Comparison of ENCODE assay signal across 24 mouse cellular contexts in the genomic region with DNA sequence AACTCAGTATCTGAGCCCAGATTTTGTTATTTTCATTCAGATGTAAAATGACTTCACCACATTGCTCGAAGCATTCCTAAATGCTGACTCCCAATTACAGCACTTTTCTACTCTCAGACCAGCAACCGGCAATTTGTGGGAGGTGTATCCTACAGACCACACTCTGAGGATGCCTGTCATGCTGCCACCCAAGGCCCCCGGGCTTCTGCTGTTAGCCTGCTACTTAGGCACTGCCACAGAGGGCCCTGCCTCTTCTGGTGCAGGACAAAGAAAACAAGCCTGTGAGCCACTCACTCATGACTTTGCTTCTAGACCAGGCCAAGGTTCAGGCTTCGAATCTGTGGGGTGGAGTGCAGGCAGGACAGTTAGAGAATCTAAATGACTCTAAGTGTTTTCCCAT. TPM values are rescaled to one million over a fixed set of nuclear protein-coding genes. Genes with fewer than 3 reads are reported as not detected.
A peak's percentile ranks its signal among the peaks of the same experiment; 100 is the strongest.
DNase-seq lines count a peak whose midpoint lies in the region; ATAC-seq and TF ChIP-seq lines count a peak whose summit lies in the region.
"Had no signal": no experiment of that assay in that cellular context is flagged by ENCODE, and none has a peak within 500 bp of the region (broad histone marks: within the 10 kb centered on the region; RNA-seq: fewer than 3 reads in every experiment).

No protein-coding gene starts in this region.

- H3K9ac ChIP-seq in kidney, embryonic 14.5 days (ENCODE audit: low read depth, low read length) = no peak overlapping the region
- H3K9ac ChIP-seq: embryonic facial prominence, embryonic 12.5 days; forebrain, postnatal 0 days; limb, embryonic 12.5 days; liver, embryonic 15.5 days; lung, embryonic 14.5 days; midbrain, embryonic 15.5 days had no signal

- TF ChIP-seq POLR2A in embryonic fibroblast, embryonic 13.5 days (IDR thresholded peaks at IDR 0.05; ENCODE audit: low read depth, low read length) = no peak

- WGBS in kidney, embryonic 14.5 days = 79% methylated on average over 4 of the region's 4 CpGs

- no peak for ATAC-seq in kidney, embryonic 14.5 days (ENCODE audit: low FRiP score, low TSS enrichment)
- ATAC-seq: forebrain, postnatal 0 days; hindbrain, embryonic 16.5 days; midbrain, embryonic 15.5 days had no signal

- no peak for TF ChIP-seq CTCF in embryonic fibroblast, embryonic 13.5 days (IDR thresholded peaks at IDR 0.05; ENCODE audit: borderline replicate concordance, insufficient read depth, low read length)

- H3K36me3 ChIP-seq in kidney, embryonic 14.5 days (ENCODE audit: control insufficient read depth, insufficient read depth, low read length) = no peaks in the 10 kb centered on the region
- H3K36me3 ChIP-seq: embryonic facial prominence, embryonic 12.5 days; limb, embryonic 12.5 days; liver, embryonic 15.5 days; midbrain, embryonic 15.5 days had no signal

- intact Hi-C loops in heart, postnatal 25 days (cut with DNase I) = no loop called here

- H3K4me3 ChIP-seq in kidney, embryonic 14.5 days (ENCODE audit: low read length) = no peak overlapping the region
- H3K4me3 ChIP-seq in embryonic fibroblast, embryonic 13.5 days (ENCODE audit: insufficient read depth, low read length) = no peak overlapping the region
- H3K4me3 ChIP-seq: embryonic facial prominence, embryonic 12.5 days; erythroblast, embryonic 14.5 days; limb, embryonic 12.5 days; liver, embryonic 15.5 days; midbrain, embryonic 15.5 days had no signal

- H3K4me1 ChIP-seq in kidney, embryonic 14.5 days (ENCODE audit: control insufficient read depth, insufficient read depth, low read length) = no peaks in the 10 kb centered on the region
- peaks cover 10% of the 10 kb centered on the region for H3K4me1 ChIP-seq in embryonic fibroblast, embryonic 13.5 days (ENCODE audit: control insufficient read depth, insufficient read depth, low read length)
- H3K4me1 ChIP-seq: embryonic facial prominence, embryonic 12.5 days; limb, embryonic 12.5 days; liver, embryonic 15.5 days; midbrain, embryonic 15.5 days had no signal

- H3K27ac ChIP-seq in kidney, embryonic 14.5 days (ENCODE audit: low read depth, low read length) = no peak overlapping the region
- H3K27ac ChIP-seq in embryonic fibroblast, embryonic 13.5 days (ENCODE audit: insufficient read depth, low read length) = 0 out of 2 replicates have a peak overlapping the region, but pooled peaks have one; percentile 3
- H3K27ac ChIP-seq: embryonic facial prominence, embryonic 12.5 days; limb, embryonic 12.5 days; liver, embryonic 15.5 days; midbrain, embryonic 15.5 days had no signal

- H3K9me3 ChIP-seq in kidney, embryonic 14.5 days (ENCODE audit: control insufficient read depth, low read length) = no peaks in the 10 kb centered on the region
- H3K9me3 ChIP-seq: embryonic facial prominence, embryonic 12.5 days; limb, embryonic 12.5 days; liver, embryonic 15.5 days; midbrain, embryonic 15.5 days had no signal

- no peak overlapping the region for H3K4me2 ChIP-seq in kidney, embryonic 14.5 days (replicated peaks; ENCODE audit: low read depth, low read length)
- H3K4me2 ChIP-seq: embryonic facial prominence, embryonic 12.5 days; limb, embryonic 12.5 days; liver, embryonic 15.5 days; lung, embryonic 14.5 days; midbrain, embryonic 15.5 days had no signal

- DNase-seq in heart, adult 11 months = peak; percentile 80
- DNase-seq in heart, postnatal 25 days (ENCODE audit: low spot score) = no peak
- peak; percentile 20 for DNase-seq in kidney, postnatal 14 days
- peak; percentile 74 for DNase-seq in Muller cell, postnatal 12 days (ENCODE audit: inconsistent ontology term)
- no peak for DNase-seq in T-cell, adult 2 months (ENCODE audit: low spot score)
- DNase-seq: adrenal gland, adult 2 months; cerebellum, adult 8-10 months; cerebellum, postnatal 25 days; forebrain, postnatal 0 days; heart, postnatal 14 days; kidney, adult 9 months; lung, embryonic 14.5 days; lung, postnatal 14 days; right cerebral cortex, postnatal 25 days; thymus, postnatal 14 days had no signal

- H3K27me3 ChIP-seq in kidney, embryonic 14.5 days (ENCODE audit: control insufficient read depth, insufficient read depth, low read length) = no peaks in the 10 kb centered on the region
- H3K27me3 ChIP-seq: CH12.LX; embryonic facial prominence, embryonic 12.5 days; limb, embryonic 12.5 days; midbrain, embryonic 15.5 days had no signal

RNA-seq across cellular contexts. Expression of a gene that starts 11.4 kb away (rescaled TPM):
- 1 to 10 TPM; 5.2 to 5.4 TPM for total RNA-seq in heart, postnatal 25 days (2021)
- 28.3 and 42.4 TPM in 2 replicates for polyA plus RNA-seq in kidney, embryonic 14.5 days (2014; fragmentation: Nextera tagmentation; extraction: Ambion mirVana)
- polyA plus RNA-seq in embryonic fibroblast, embryonic 13.5 days (2011; ENCODE audit: insufficient read length, low read depth, missing spikeins) = 83.8 and 86.3 TPM in 2 replicates

Comparison
In these comparisons a context has a peak if more than half of its experiments do, and no peak if none do; other contexts are left out.
1. DNase-seq: peak in heart, adult 11 months (single experiment), kidney, postnatal 14 days (single experiment) and Muller cell, postnatal 12 days (single experiment); none in heart, postnatal 25 days (single experiment) and T-cell, adult 2 months (single experiment).